Mouse (Mus musculus): ENCODE data around the gene Cd59a. TPM values are rescaled to one million over a fixed set of nuclear protein-coding genes. Genes with fewer than 3 reads are reported as not detected.
"Not testable (repeated sequence)": the region's sequence is repeated elsewhere in the genome, so short reads cannot be mapped to it uniquely, and the experiment has no call there.

The Cd59a gene
- polyA plus RNA-seq, 1 experiment, result 10.5 TPM

DNA sequence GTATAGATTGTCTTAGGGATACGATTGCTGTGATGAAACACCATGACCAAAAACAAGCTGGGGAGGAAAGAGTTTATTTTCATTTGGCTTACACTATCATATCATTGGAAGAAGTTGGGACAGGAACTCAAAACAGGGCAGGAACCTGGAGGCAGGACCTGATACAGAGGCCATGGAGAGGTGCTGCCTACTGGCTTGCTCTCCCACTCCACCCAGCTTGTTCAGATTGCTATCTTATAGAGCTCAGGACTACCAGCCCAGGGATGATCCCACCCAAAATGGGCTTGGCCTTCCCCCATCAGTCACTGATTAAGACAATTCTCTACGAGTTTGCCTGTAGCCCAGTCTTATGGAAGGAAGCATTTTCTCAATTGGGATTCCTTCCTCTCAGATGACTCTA lies 31.4 kb upstream of the Cd59a start:
- TF ChIP-seq CTCF (IDR thresholded peaks at IDR 0.05; ENCODE audit: low read depth, low read length), result no peak
- TF ChIP-seq EP300 (IDR thresholded peaks at IDR 0.05; ENCODE audit: insufficient read depth, low read depth, low read length), result no peak
- TF ChIP-seq POLR2A (IDR thresholded peaks at IDR 0.05; ENCODE audit: insufficient read depth, low read length), result no peak

DNA sequence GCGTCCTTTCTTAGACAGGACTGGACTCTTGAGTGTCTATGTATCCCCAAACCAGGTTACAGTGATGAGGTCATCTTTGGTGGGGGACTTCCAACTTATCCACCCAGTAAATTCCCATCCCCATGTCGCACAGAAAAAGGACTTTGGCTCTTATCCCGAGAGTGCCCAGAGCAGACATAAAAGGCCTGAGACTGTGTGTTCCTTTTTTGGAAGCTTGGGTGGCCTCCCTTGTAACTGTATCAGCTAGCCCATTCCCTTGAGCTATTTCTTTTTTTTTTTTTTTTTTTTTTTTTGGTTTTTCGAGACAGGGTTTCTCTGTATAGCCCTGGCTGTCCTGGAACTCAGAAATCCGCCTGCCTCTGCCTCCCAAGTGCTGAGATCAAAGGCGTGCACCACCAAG lies 30.1 kb upstream of the Cd59a start, which contains the start of gene Gm10912:
Gm10912 (plus strand) TSS at position 301 of the 400 bp plus-strand sequence.
- H3K9ac ChIP-seq (ENCODE audit: low read depth, poor library complexity, severe bottlenecking); H3K36me3 ChIP-seq (ENCODE audit: control insufficient read depth, insufficient read depth, low read length, poor library complexity, severe bottlenecking); H3K4me1 ChIP-seq (ENCODE audit: control insufficient read depth, insufficient read depth, low read length); H3K9me3 ChIP-seq (replicated peaks; ENCODE audit: control insufficient read depth, insufficient read depth, low read length, poor library complexity, severe bottlenecking); H3K27ac ChIP-seq (ENCODE audit: insufficient read depth, low read length); H3K4me3 ChIP-seq (ENCODE audit: low read depth, low read length); H3K27me3 ChIP-seq (ENCODE audit: control insufficient read depth, insufficient read depth, low read length, poor library complexity, severe bottlenecking): not testable (repeated sequence)

More for the DNA sequence above, 31.4 kb upstream of the Cd59a start:
- no peak overlapping the region for H3K4me3 ChIP-seq (ENCODE audit: low read depth, low read length)
- H3K9ac ChIP-seq (ENCODE audit: low read depth, poor library complexity, severe bottlenecking), result no peak overlapping the region
- no peaks in the 10 kb centered on the region for H3K36me3 ChIP-seq (ENCODE audit: control insufficient read depth, insufficient read depth, low read length, poor library complexity, severe bottlenecking)
- no peaks in the 10 kb centered on the region for H3K4me1 ChIP-seq (ENCODE audit: control insufficient read depth, insufficient read depth, low read length)
- no peaks in the 10 kb centered on the region for H3K9me3 ChIP-seq (replicated peaks; ENCODE audit: control insufficient read depth, insufficient read depth, low read length, poor library complexity, severe bottlenecking)
- no peaks in the 10 kb centered on the region for H3K27me3 ChIP-seq (ENCODE audit: control insufficient read depth, insufficient read depth, low read length, poor library complexity, severe bottlenecking)
- no peak overlapping the region for H3K27ac ChIP-seq (ENCODE audit: insufficient read depth, low read length)

- H3K27me3 ChIP-seq (ENCODE audit: control insufficient read depth, insufficient read depth, low read length, poor library complexity, severe bottlenecking); H3K4me1 ChIP-seq (ENCODE audit: control insufficient read depth, insufficient read depth, low read length); H3K9ac ChIP-seq (ENCODE audit: low read depth, poor library complexity, severe bottlenecking); H3K27ac ChIP-seq (ENCODE audit: insufficient read depth, low read length); H3K9me3 ChIP-seq (replicated peaks; ENCODE audit: control insufficient read depth, insufficient read depth, low read length, poor library complexity, severe bottlenecking); H3K36me3 ChIP-seq (ENCODE audit: control insufficient read depth, insufficient read depth, low read length, poor library complexity, severe bottlenecking); H3K4me3 ChIP-seq (ENCODE audit: low read depth, low read length): not testable (repeated sequence)
Measured at GRCm38 (mm10) chr2:104068450-104068849, 27.2 kb upstream of the Cd59a start, which contains the start of gene Gm10799. Gm10799 (minus strand) TSS chr2:104068550.

DNA sequence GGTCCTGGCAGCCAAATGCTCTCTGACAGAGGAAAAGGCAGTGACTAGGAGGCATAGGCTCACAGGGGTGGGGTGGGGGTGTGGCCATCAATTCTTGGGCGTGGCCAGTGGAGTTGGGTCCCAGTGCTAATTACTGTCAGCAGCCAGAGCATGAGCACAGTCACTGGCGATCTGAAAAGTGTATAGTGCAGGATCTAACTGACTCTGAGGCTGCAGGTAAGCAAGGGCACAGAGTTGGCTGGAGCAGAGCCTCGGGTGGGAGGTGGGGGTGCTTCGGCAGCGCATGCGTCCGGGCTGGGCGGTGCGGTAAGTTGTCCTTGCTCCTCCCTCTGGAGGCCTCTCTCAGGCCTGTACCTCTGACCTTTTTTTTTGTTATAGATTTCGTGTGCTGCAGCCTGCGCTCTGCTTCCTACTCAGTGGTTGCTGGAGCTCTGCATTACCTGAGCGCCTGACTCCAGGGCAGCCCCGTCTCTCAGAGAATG lies 25.9 kb upstream of the Cd59a start, which contains the start of gene Cd59b:
Cd59b (plus strand) TSS at position 146 of the 482 bp plus-strand sequence.
- TF ChIP-seq POLR2A (IDR thresholded peaks at IDR 0.05; ENCODE audit: insufficient read depth, low read length), result peak; percentile 27
- TF ChIP-seq CTCF (IDR thresholded peaks at IDR 0.05; ENCODE audit: low read depth, low read length), result no peak
- Histone ChIP-seq H3K4me1 (ENCODE audit: control insufficient read depth, insufficient read depth, low read length) (no peaks in the 10 kb centered on the region), H3K27me3 (ENCODE audit: control insufficient read depth, insufficient read depth, low read length, poor library complexity, severe bottlenecking) (no peaks in the 10 kb centered on the region), H3K27ac (ENCODE audit: insufficient read depth, low read length) (peak within 1 kb of the TSS; percentile 85), H3K9ac (ENCODE audit: low read depth, poor library complexity, severe bottlenecking) (peak within 1 kb of the TSS; percentile 55), H3K36me3 (ENCODE audit: control insufficient read depth, insufficient read depth, low read length, poor library complexity, severe bottlenecking) (no peaks in the 10 kb centered on the region), H3K4me3 (ENCODE audit: low read depth, low read length) (peak within 1 kb of the TSS; percentile 78), H3K9me3 (replicated peaks; ENCODE audit: control insufficient read depth, insufficient read depth, low read length, poor library complexity, severe bottlenecking) (no peaks in the 10 kb centered on the region)

GRCm38 (mm10) chr2:104078285-104078684 lies 17.3 kb upstream of the Cd59a start:
- H3K9me3 ChIP-seq (replicated peaks; ENCODE audit: control insufficient read depth, insufficient read depth, low read length, poor library complexity, severe bottlenecking); H3K9ac ChIP-seq (ENCODE audit: low read depth, poor library complexity, severe bottlenecking); H3K4me1 ChIP-seq (ENCODE audit: control insufficient read depth, insufficient read depth, low read length); H3K36me3 ChIP-seq (ENCODE audit: control insufficient read depth, insufficient read depth, low read length, poor library complexity, severe bottlenecking); H3K4me3 ChIP-seq (ENCODE audit: low read depth, low read length); H3K27ac ChIP-seq (ENCODE audit: insufficient read depth, low read length); H3K27me3 ChIP-seq (ENCODE audit: control insufficient read depth, insufficient read depth, low read length, poor library complexity, severe bottlenecking): not testable (repeated sequence)

GRCm38 (mm10) chr2:104081436-104082050 lies 14.1 kb upstream of the Cd59a start:
- not testable (repeated sequence) for H3K27ac ChIP-seq (ENCODE audit: insufficient read depth, low read length); H3K4me1 ChIP-seq (ENCODE audit: control insufficient read depth, insufficient read depth, low read length); H3K27me3 ChIP-seq (ENCODE audit: control insufficient read depth, insufficient read depth, low read length, poor library complexity, severe bottlenecking)

GRCm38 (mm10) chr2:104082474-104082873 lies 13.1 kb upstream of the Cd59a start:
- no peak for TF ChIP-seq POLR2A (IDR thresholded peaks at IDR 0.05; ENCODE audit: insufficient read depth, low read length)
- no peak for TF ChIP-seq EP300 (IDR thresholded peaks at IDR 0.05; ENCODE audit: insufficient read depth, low read depth, low read length)
- no peak for TF ChIP-seq CTCF (IDR thresholded peaks at IDR 0.05; ENCODE audit: low read depth, low read length)
- no peaks in the 10 kb centered on the region for H3K27me3 ChIP-seq (ENCODE audit: control insufficient read depth, insufficient read depth, low read length, poor library complexity, severe bottlenecking)
- no peak overlapping the region for H3K9ac ChIP-seq (ENCODE audit: low read depth, poor library complexity, severe bottlenecking)
- no peaks in the 10 kb centered on the region for H3K4me1 ChIP-seq (ENCODE audit: control insufficient read depth, insufficient read depth, low read length)
- no peak overlapping the region for H3K4me3 ChIP-seq (ENCODE audit: low read depth, low read length)
- H3K9me3 ChIP-seq (replicated peaks; ENCODE audit: control insufficient read depth, insufficient read depth, low read length, poor library complexity, severe bottlenecking), result no peaks in the 10 kb centered on the region
- H3K36me3 ChIP-seq (ENCODE audit: control insufficient read depth, insufficient read depth, low read length, poor library complexity, severe bottlenecking), result no peaks in the 10 kb centered on the region
- H3K27ac ChIP-seq (ENCODE audit: insufficient read depth, low read length), result no peak overlapping the region

More at GRCm38 (mm10) chr2:104081436-104082050, 14.1 kb upstream of the Cd59a start:
- H3K9me3 ChIP-seq (replicated peaks; ENCODE audit: control insufficient read depth, insufficient read depth, low read length, poor library complexity, severe bottlenecking); H3K4me3 ChIP-seq (ENCODE audit: low read depth, low read length); H3K9ac ChIP-seq (ENCODE audit: low read depth, poor library complexity, severe bottlenecking); H3K36me3 ChIP-seq (ENCODE audit: control insufficient read depth, insufficient read depth, low read length, poor library complexity, severe bottlenecking): not testable (repeated sequence)

- not testable (repeated sequence) for H3K27me3 ChIP-seq (ENCODE audit: control insufficient read depth, insufficient read depth, low read length, poor library complexity, severe bottlenecking); H3K4me1 ChIP-seq (ENCODE audit: control insufficient read depth, insufficient read depth, low read length); H3K27ac ChIP-seq (ENCODE audit: insufficient read depth, low read length); H3K9ac ChIP-seq (ENCODE audit: low read depth, poor library complexity, severe bottlenecking); H3K9me3 ChIP-seq (replicated peaks; ENCODE audit: control insufficient read depth, insufficient read depth, low read length, poor library complexity, severe bottlenecking); H3K4me3 ChIP-seq (ENCODE audit: low read depth, low read length); H3K36me3 ChIP-seq (ENCODE audit: control insufficient read depth, insufficient read depth, low read length, poor library complexity, severe bottlenecking)
Measured at GRCm38 (mm10) chr2:104084027-104084426, 11.6 kb upstream of the Cd59a start.

GRCm38 (mm10) chr2:104087562-104087961 lies 8.0 kb upstream of the Cd59a start:
- not testable (repeated sequence) for H3K4me3 ChIP-seq (ENCODE audit: low read depth, low read length); H3K36me3 ChIP-seq (ENCODE audit: control insufficient read depth, insufficient read depth, low read length, poor library complexity, severe bottlenecking); H3K27ac ChIP-seq (ENCODE audit: insufficient read depth, low read length); H3K9me3 ChIP-seq (replicated peaks; ENCODE audit: control insufficient read depth, insufficient read depth, low read length, poor library complexity, severe bottlenecking); H3K9ac ChIP-seq (ENCODE audit: low read depth, poor library complexity, severe bottlenecking); H3K27me3 ChIP-seq (ENCODE audit: control insufficient read depth, insufficient read depth, low read length, poor library complexity, severe bottlenecking); H3K4me1 ChIP-seq (ENCODE audit: control insufficient read depth, insufficient read depth, low read length)

Data from ES-Bruce4 (cell line).